Mouse (Mus musculus) E14TG2a.4 (cell line): ENCODE results near the gene Otx1.

Experiments
- H3K27me3 ChIP-seq: 2 replicates; pipeline ENCODE4 v1.6.1; 2014; ENCODE audit warnings: low read length, control low read depth; ENCODE audit not compliant: insufficient read depth
- H3K36me3 ChIP-seq: 2 replicates; pipeline ENCODE4 v1.6.1; 2014; ENCODE audit warnings: low read length, control low read depth; ENCODE audit not compliant: insufficient read depth
- H3K4me1 ChIP-seq: replicated peaks from 2 replicates; pipeline ENCODE4 v1.6.1; 2014; ENCODE audit warnings: low read depth, low read length, control low read depth
- H3K4me3 ChIP-seq: replicated peaks from 2 replicates; pipeline ENCODE4 v1.5.1; 2014; ENCODE audit warnings: mild to moderate bottlenecking, low read length
- H3K9me3 ChIP-seq: 2 replicates; pipeline ENCODE4 v1.6.1; 2014; ENCODE audit warnings: low read length, control low read depth
- CTCF ChIP-seq: conservative IDR thresholded peaks from 2 replicates; pipeline ENCODE4 v1.5.1; 2014; ENCODE audit warnings: low read length
- NANOG ChIP-seq: IDR thresholded peaks from 2 replicates; pipeline ENCODE4 v1.6.1; 2014; ENCODE audit warnings: borderline replicate concordance, low read length, mixed read lengths
- POU5F1 ChIP-seq: IDR thresholded peaks from 2 replicates; pipeline ENCODE4 v1.6.1; 2014; ENCODE audit warnings: low read length, borderline replicate concordance

Otx1 gene

GRCm38 (mm10) chr11:22008817-22009216 is 6.1 kb upstream of the Otx1 start:
- Histone ChIP-seq H3K36me3 (no peaks in the 10 kb centered on the region), H3K4me1 (peaks cover 36% of the 10 kb centered on the region), H3K27me3 (peaks cover 60% of the 10 kb centered on the region), H3K4me3 (no peak overlapping the region), H3K9me3 (peaks cover 12% of the 10 kb centered on the region; the same call in 1 of the 2 replicates)
- TF ChIP-seq POU5F1 (no peak), CTCF (no peak), NANOG (no peak)

GRCm38 (mm10) chr11:22008129-22008596 is 5.5 kb upstream of the Otx1 start:
- Histone ChIP-seq H3K4me3 (peak overlapping the region; percentile 60; the same call in 1 of the 2 replicates), H3K36me3 (no peaks in the 10 kb centered on the region), H3K4me1 (peaks cover 42% of the 10 kb centered on the region), H3K27me3 (peaks cover 66% of the 10 kb centered on the region), H3K9me3 (peaks cover 12% of the 10 kb centered on the region; the same call in 1 of the 2 replicates)
- TF ChIP-seq POU5F1, result no peak
- no peak for TF ChIP-seq CTCF
- TF ChIP-seq NANOG, result no peak

DNA sequence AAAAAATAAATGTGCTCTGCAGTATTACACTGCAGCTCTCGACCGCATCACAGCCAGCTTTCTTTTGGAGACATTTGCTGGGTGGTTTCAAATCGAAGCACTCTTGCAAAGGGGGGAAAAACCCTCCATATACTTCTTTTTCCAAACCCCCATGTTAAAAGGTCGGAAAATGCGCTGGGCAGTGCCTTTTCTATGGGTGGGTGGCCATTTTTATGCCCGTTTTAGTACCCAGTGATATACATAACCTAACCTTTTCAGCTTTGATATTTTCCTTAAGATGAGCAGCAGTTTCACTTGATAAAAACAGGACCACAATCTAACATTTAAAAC is 5.0 kb upstream of the Otx1 start:
- H3K9me3 ChIP-seq, result peaks cover 12% of the 10 kb centered on the region; the same call in 1 of the 2 replicates
- peaks cover 46% of the 10 kb centered on the region for H3K4me1 ChIP-seq
- H3K27me3 ChIP-seq, result peaks cover 70% of the 10 kb centered on the region
- no peaks in the 10 kb centered on the region for H3K36me3 ChIP-seq
- H3K4me3 ChIP-seq, result peak overlapping the region; percentile 60
- TF ChIP-seq CTCF, result no peak
- no peak for TF ChIP-seq NANOG
- TF ChIP-seq POU5F1, result no peak

- Histone ChIP-seq H3K4me1 (peaks cover 51% of the 10 kb centered on the region), H3K9me3 (peaks cover 12% of the 10 kb centered on the region; the same call in 1 of the 2 replicates), H3K36me3 (no peaks in the 10 kb centered on the region), H3K4me3 (peak overlapping the region; percentile 60), H3K27me3 (peaks cover 75% of the 10 kb centered on the region)
- TF ChIP-seq NANOG (no peak), POU5F1 (no peak), CTCF (no peak)
Measured at GRCm38 (mm10) chr11:22007088-22007780, 4.5 kb upstream of the Otx1 start.

GRCm38 (mm10) chr11:22006471-22007087 is 3.9 kb upstream of the Otx1 start:
- Histone ChIP-seq H3K4me1 (peaks cover 51% of the 10 kb centered on the region), H3K9me3 (peaks cover 12% of the 10 kb centered on the region; the same call in 1 of the 2 replicates), H3K4me3 (peak overlapping the region; percentile 60), H3K36me3 (no peaks in the 10 kb centered on the region), H3K27me3 (peaks cover 81% of the 10 kb centered on the region)
- TF ChIP-seq POU5F1, result no peak
- TF ChIP-seq CTCF, result no peak
- TF ChIP-seq NANOG, result no peak

GRCm38 (mm10) chr11:22005281-22005870 is 2.7 kb upstream of the Otx1 start:
- Histone ChIP-seq H3K4me3 (no peak overlapping the region), H3K27me3 (peaks cover 81% of the 10 kb centered on the region), H3K36me3 (no peaks in the 10 kb centered on the region), H3K9me3 (0 out of 2 replicates have a peak, but pooled peaks cover 6% of the 10 kb centered on the region), H3K4me1 (peaks cover 54% of the 10 kb centered on the region)
- TF ChIP-seq NANOG (no peak), POU5F1 (no peak), CTCF (no peak)

- no peak for TF ChIP-seq POU5F1
- TF ChIP-seq NANOG, result no peak
- no peak for TF ChIP-seq CTCF
- Histone ChIP-seq H3K4me1 (peaks cover 64% of the 10 kb centered on the region), H3K27me3 (peaks cover 86% of the 10 kb centered on the region), H3K4me3 (peak overlapping the region; percentile 26; the same call in 1 of the 2 replicates), H3K9me3 (0 out of 2 replicates have a peak, but pooled peaks cover 6% of the 10 kb centered on the region), H3K36me3 (no peaks in the 10 kb centered on the region)
Measured at GRCm38 (mm10) chr11:22004331-22004841, 1.7 kb upstream of the Otx1 start.
